Mouse (Mus musculus) urinary bladder, adult 18-20 months (tissue): ENCODE data around the gene Zfp985.
"Not testable (repeated sequence)": the region's sequence is repeated elsewhere in the genome, so short reads cannot be mapped to it uniquely, and the experiment has no call there.

Experiments
- DNase-seq, 2 experiments: peaks; one replicate each; pipeline ENCODE4 v3.0.0; 2022; ENCODE audit warnings: low spot score in 2 of 2, mixed read lengths in 2 of 2

Zfp985 gene

DNA sequence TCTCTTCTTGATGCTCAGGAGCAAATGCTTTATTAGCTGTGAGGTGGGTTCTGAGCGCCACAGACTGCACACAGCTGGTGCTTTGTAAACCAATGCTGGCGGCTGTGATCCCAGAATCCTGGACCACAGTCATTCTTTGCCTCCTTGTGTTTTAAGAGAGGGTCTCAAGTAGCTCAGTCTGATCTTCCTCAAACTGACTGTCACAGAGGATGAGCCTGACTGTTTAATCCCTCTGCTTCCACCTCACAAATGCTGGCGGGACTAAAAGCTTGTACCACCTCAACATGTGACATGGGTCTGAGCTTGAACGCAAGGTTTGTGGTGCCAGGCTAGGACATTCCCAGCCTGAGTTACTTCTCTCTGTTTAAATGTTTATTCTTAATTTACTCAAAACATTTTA is 52.4 kb downstream of the Zfp985 start:
- DNase-seq = no peak

DNA sequence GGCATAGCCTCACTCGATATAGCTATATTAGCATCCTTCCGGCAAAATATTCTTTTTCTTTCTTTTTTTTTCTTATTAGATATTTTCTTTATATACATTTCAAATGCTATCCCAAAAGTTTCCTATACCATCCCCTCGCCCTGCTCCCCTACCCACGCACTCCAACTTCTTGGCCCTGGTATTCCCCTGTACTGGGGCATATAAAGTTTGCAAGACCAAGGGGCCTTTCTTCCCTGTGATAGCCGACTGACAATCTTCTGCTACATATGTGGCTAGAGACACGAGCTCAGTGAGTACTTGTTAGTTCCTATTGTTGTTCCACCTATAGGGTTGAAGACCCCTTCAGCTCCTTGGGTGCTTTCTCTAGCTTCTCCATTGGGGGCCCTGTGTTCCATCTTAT is 53.4 kb downstream of the Zfp985 start:
- not testable (repeated sequence) for DNase-seq

DNA sequence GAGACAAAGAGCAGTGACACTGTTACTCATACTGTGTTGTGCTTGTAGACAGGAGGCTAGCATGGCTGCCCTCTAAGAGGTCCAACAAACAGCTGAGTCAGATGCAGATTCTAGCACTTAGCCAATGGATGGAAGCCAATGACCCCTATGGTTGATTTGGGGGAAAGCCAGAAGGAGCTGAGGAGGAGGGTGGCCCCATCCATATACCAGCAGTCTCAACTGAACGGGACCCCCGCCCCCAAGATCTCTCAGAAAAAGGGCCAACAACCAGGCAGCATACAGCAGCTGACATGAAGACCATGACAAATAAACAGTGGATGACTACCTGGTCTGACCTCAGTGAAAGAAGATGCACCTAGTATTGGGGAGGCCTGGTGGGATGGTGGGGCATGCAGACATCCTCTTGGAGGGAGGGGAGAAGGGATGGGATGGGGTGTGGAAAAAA is 80.8 kb downstream of the Zfp985 start:
- DNase-seq = not testable (repeated sequence)
